Mouse (Mus musculus): ENCODE results near the gene Trmt44. TPM values are rescaled to one million over a fixed set of nuclear protein-coding genes. Genes with fewer than 3 reads are reported as not detected.
A peak's percentile ranks its signal among the peaks of the same experiment; 100 is the strongest.

Trmt44 gene
- total and polyA plus RNA-seq, 3 experiments = 14.3 to 16.6 TPM; not detected in 1

DNA sequence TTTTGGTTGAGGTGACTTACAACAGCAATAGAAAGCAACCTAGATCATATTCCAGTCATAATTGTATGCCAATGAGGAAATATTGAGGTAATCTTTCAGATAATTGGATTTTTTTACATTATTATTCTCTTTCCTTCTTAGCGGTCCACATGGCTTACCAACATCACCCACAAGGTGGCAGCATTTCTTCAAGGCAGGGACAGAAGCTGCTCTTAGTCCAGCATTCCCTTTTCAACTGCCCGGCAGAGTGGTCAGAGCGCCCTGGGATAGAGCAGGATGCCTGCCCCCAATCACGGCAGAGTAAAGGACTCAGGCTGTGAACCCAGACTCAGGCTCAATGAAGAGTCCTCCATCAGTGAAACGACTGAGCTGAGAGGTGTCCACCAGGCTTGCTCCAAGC, 51.1 kb downstream of the Trmt44 start:
- Histone ChIP-seq H3K9me3 (replicated peaks; ENCODE audit: insufficient read depth, low read length) (no peaks in the 10 kb centered on the region), H3K4me1 (ENCODE audit: control insufficient read depth in 1 of 2, insufficient read depth in 2 of 2, low read length in 2 of 2) (no peaks in the 10 kb centered on the region), H3K36me3 (ENCODE audit: control insufficient read depth in 1 of 2, insufficient read depth in 2 of 2, low read length in 2 of 2) (no peaks in the 10 kb centered on the region), H3K27ac (ENCODE audit: control insufficient read depth, low read depth, low read length) (no peak overlapping the region), H3K27me3 (ENCODE audit: control insufficient read depth in 1 of 2, insufficient read depth in 2 of 2, low read length in 2 of 2) (no peaks in the 10 kb centered on the region), H3K9ac (ENCODE audit: control insufficient read depth, low read depth, low read length, poor library complexity, severe bottlenecking) (no peak overlapping the region), H3K4me3 (ENCODE audit: control insufficient read depth in 1 of 2, insufficient read depth in 1 of 2, low read depth in 2 of 2, low read length in 2 of 2) (no peak overlapping the region), H3K79me2 (ENCODE audit: control insufficient read depth, insufficient read depth, low read length, poor library complexity) (no peaks in the 10 kb centered on the region)
- peak; percentile 45 for TF ChIP-seq SMC3 (IDR thresholded peaks at IDR 0.05; ENCODE audit: low read depth, low read length)
- TF ChIP-seq CTCF (IDR thresholded peaks at IDR 0.05 in 2 of 3, conservative IDR thresholded peaks at IDR 0.05 in 1 of 3; ENCODE audit: control insufficient read depth in 1 of 3, insufficient read depth in 1 of 3, low read depth in 2 of 3, low read length in 3 of 3, poor library complexity in 1 of 3, severe bottlenecking in 1 of 3) = peak; percentile 56 to 59 (median 56)
- peak; percentile 59 for TF ChIP-seq RAD21 (IDR thresholded peaks at IDR 0.05; ENCODE audit: low read depth, low read length)
- no peak for TF ChIP-seq MAFK (IDR thresholded peaks at IDR 0.05; ENCODE audit: borderline replicate concordance, low read depth, low read length)
- DNase-seq (ENCODE audit: low read depth, low spot score) = peak; percentile 17

DNA sequence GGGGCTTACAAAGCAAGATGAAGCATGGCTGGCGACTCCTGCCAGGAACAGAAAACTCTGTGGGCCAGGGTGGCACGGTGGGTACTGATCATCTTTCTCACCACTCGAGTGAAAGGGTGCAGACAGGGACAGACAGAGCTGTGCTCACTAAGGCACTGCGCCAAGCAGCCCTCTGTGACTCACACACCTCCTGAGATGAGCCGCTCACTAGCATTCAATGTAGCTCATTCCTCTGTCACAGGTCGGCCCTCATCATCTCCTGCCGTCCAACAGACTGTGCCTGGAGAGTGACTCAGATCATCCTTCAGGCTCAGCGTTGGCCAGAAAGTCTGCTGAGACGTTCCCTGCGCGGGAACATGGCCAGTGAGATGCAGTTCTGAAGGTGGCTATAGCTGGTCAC, 58.1 kb downstream of the Trmt44 start:
- Histone ChIP-seq H3K79me2 (ENCODE audit: control insufficient read depth, insufficient read depth, low read length, poor library complexity) (no peaks in the 10 kb centered on the region), H3K27me3 (ENCODE audit: control insufficient read depth in 1 of 2, insufficient read depth in 2 of 2, low read length in 2 of 2) (no peaks in the 10 kb centered on the region), H3K9me3 (replicated peaks; ENCODE audit: insufficient read depth, low read length) (no peaks in the 10 kb centered on the region), H3K9ac (ENCODE audit: control insufficient read depth, low read depth, low read length, poor library complexity, severe bottlenecking) (no peak overlapping the region), H3K4me3 (ENCODE audit: control insufficient read depth in 1 of 2, insufficient read depth in 1 of 2, low read depth in 2 of 2, low read length in 2 of 2) (no peak overlapping the region), H3K4me1 (ENCODE audit: control insufficient read depth in 1 of 2, insufficient read depth in 2 of 2, low read length in 2 of 2) (no peaks in the 10 kb centered on the region), H3K27ac (ENCODE audit: control insufficient read depth, low read depth, low read length) (no peak overlapping the region), H3K36me3 (ENCODE audit: control insufficient read depth in 1 of 2, insufficient read depth in 2 of 2, low read length in 2 of 2) (no peaks in the 10 kb centered on the region)
- no peak for DNase-seq (ENCODE audit: low read depth, low spot score)
- TF ChIP-seq JUND (IDR thresholded peaks at IDR 0.05; ENCODE audit: low read depth, low read length) = no peak
- no peak for TF ChIP-seq MAFK (IDR thresholded peaks at IDR 0.05; ENCODE audit: borderline replicate concordance, low read depth, low read length)
- no peak for TF ChIP-seq RCOR1 (IDR thresholded peaks at IDR 0.05; ENCODE audit: low read depth, low read length)
- TF ChIP-seq MAZ (IDR thresholded peaks at IDR 0.05; ENCODE audit: low read depth, low read length) = no peak
- no peak for TF ChIP-seq ZKSCAN1 (IDR thresholded peaks at IDR 0.05; ENCODE audit: low read depth, low read length)
- no peak for TF ChIP-seq MEF2A (IDR thresholded peaks at IDR 0.05; ENCODE audit: extremely low read depth, insufficient replicate concordance, low read depth, low read length, poor library complexity, severe bottlenecking)
- no peak for TF ChIP-seq GABPA (IDR thresholded peaks at IDR 0.05; ENCODE audit: low read depth, low read length)
- TF ChIP-seq ZC3H11A (IDR thresholded peaks at IDR 0.05; ENCODE audit: low read depth, low read length) = no peak
- TF ChIP-seq NRF1 (IDR thresholded peaks at IDR 0.05; ENCODE audit: insufficient read depth, low read depth, low read length, poor library complexity, severe bottlenecking) = no peak
- no peak for TF ChIP-seq USF1 (IDR thresholded peaks at IDR 0.05; ENCODE audit: low read depth, low read length)
- TF ChIP-seq MXI1 (IDR thresholded peaks at IDR 0.05; ENCODE audit: low read depth, low read length) = no peak
- no peak for TF ChIP-seq TCF12 (IDR thresholded peaks at IDR 0.05; ENCODE audit: low read depth, low read length)
- TF ChIP-seq CTCF (IDR thresholded peaks at IDR 0.05 in 2 of 3, conservative IDR thresholded peaks at IDR 0.05 in 1 of 3; ENCODE audit: control insufficient read depth in 1 of 3, insufficient read depth in 1 of 3, low read depth in 2 of 3, low read length in 3 of 3, poor library complexity in 1 of 3, severe bottlenecking in 1 of 3) = no peak
- no peak for TF ChIP-seq POLR2AphosphoS5 (IDR thresholded peaks at IDR 0.05; ENCODE audit: borderline replicate concordance, low read depth, low read length)
- no peak for TF ChIP-seq CHD1 (IDR thresholded peaks at IDR 0.05; ENCODE audit: low read depth, low read length)
- no peak for TF ChIP-seq HCFC1 (IDR thresholded peaks at IDR 0.05; ENCODE audit: low read depth, low read length)
- TF ChIP-seq EP300 (IDR thresholded peaks at IDR 0.05; ENCODE audit: low read depth in 1 of 2, low read length in 2 of 2) = no peak
- TF ChIP-seq TAL1 (IDR thresholded peaks at IDR 0.05; ENCODE audit: low read length) = no peak
- TF ChIP-seq POLR2AphosphoS2 (IDR thresholded peaks at IDR 0.05; ENCODE audit: low read length) = no peak
- no peak for TF ChIP-seq E2F4 (IDR thresholded peaks at IDR 0.05; ENCODE audit: borderline replicate concordance, low read depth, low read length)

Measured in MEL (cell line).